Comparison of ENCODE assay signal across 8 mouse cellular contexts in the genomic region with DNA sequence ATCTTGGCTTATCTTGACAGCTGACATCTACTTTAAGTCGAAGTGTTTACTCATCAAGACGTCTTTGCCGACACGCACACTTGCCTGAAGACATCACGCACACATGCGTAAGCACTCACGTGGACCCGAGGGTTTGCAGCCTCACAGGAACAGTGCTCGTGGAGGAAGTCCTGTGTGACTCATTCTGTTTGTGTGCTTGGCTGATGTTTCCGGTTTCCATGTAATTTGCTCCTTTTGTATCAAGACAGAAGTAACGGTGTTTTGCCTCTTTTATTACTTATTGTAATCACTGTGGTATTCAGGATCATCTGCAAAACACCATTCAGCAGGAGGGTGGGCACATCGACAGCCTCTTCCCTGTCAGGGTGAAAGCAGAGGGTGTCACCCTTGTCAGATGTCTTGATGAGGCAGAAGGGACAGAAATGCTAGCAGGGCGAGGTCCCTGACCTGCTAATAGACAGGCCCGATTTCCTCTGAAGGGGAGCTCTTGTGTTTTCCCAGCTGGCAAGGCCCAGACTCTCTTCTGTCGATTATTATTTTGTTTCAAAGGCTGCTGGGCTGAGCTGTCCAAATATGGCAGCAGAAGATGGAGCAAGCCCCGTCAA.
DNase-seq lines count a peak whose midpoint lies in the region; ATAC-seq and TF ChIP-seq lines count a peak whose summit lies in the region.

No protein-coding gene starts in this region.

- no peaks in the 10 kb centered on the region for H3K79me2 ChIP-seq in heart, adult 2 months (replicated peaks; ENCODE audit: control insufficient read depth, insufficient read depth, low read length)

- TF ChIP-seq EP300 in heart, adult 2 months (IDR thresholded peaks at IDR 0.05; ENCODE audit: insufficient read depth, low read depth, low read length), result peak; percentile 92; the same call in 1 of the 2 replicates
- 0 out of 2 replicates have a peak, but pooled peaks have one; percentile 54 for TF ChIP-seq EP300 in lung, postnatal 0 days (IDR thresholded peaks at IDR 0.05)

- no peaks in the 10 kb centered on the region for H3K36me3 ChIP-seq in heart, adult 2 months (ENCODE audit: control insufficient read depth, insufficient read depth, low read length)
- H3K36me3 ChIP-seq in intestine, embryonic 14.5 days (ENCODE audit: control insufficient read depth, insufficient read depth, low read length), result no peaks in the 10 kb centered on the region
- no peaks in the 10 kb centered on the region for H3K36me3 ChIP-seq in lung, postnatal 0 days (ENCODE audit: insufficient read depth, low read length)

- TF ChIP-seq POLR2A in heart, adult 2 months (IDR thresholded peaks at IDR 0.05; ENCODE audit: insufficient read depth, low read depth, low read length), result 0 out of 2 replicates have a peak, but pooled peaks have one; percentile 38

- H3K27ac ChIP-seq in heart, adult 2 months, result peak overlapping the region; percentile 91
- H3K27ac ChIP-seq in intestine, embryonic 14.5 days (ENCODE audit: low read depth), result peak overlapping the region; percentile 60; the same call in 1 of the 2 replicates
- peak overlapping the region; percentile 92 for H3K27ac ChIP-seq in lung, postnatal 0 days (ENCODE audit: low read length)

- peaks cover 23% of the 10 kb centered on the region for H3K4me1 ChIP-seq in heart, adult 2 months (ENCODE audit: control insufficient read depth, insufficient read depth, low read length)
- peaks cover 14% of the 10 kb centered on the region for H3K4me1 ChIP-seq in intestine, embryonic 14.5 days (replicated peaks; ENCODE audit: control insufficient read depth, insufficient read depth, low read length)
- H3K4me1 ChIP-seq in lung, postnatal 0 days (ENCODE audit: insufficient read depth, low read depth, low read length), result peaks cover 5% of the 10 kb centered on the region; the same call in 1 of the 2 replicates

- H3K9ac ChIP-seq in heart, adult 2 months (ENCODE audit: low read depth, low read length), result no peak overlapping the region
- no peak overlapping the region for H3K9ac ChIP-seq in intestine, embryonic 14.5 days (ENCODE audit: low read length)
- H3K9ac ChIP-seq in lung, postnatal 0 days (replicated peaks; ENCODE audit: low read depth), result no peak overlapping the region

- peaks cover 4% of the 10 kb centered on the region; the same call in 1 of the 2 replicates for H3K9me3 ChIP-seq in intestine, embryonic 14.5 days (ENCODE audit: control insufficient read depth, low read length)
- no peaks in the 10 kb centered on the region for H3K9me3 ChIP-seq in lung, postnatal 0 days (ENCODE audit: low read length)

- WGBS in heart, adult 2 months, result 21% methylated on average over 16 of the region's 16 CpGs
- WGBS in intestine, embryonic 14.5 days, result 49% methylated on average over 16 of the region's 16 CpGs
- WGBS in lung, postnatal 0 days, result 15% methylated on average over 16 of the region's 16 CpGs

- no peak for TF ChIP-seq CTCF in heart, adult 2 months (IDR thresholded peaks at IDR 0.05)
- TF ChIP-seq CTCF in lung, postnatal 0 days (IDR thresholded peaks at IDR 0.05), result no peak

- H3K4me2 ChIP-seq in intestine, embryonic 14.5 days (ENCODE audit: low read length), result no peak overlapping the region
- H3K4me2 ChIP-seq in lung, postnatal 0 days (replicated peaks; ENCODE audit: low read depth, low read length), result no peak overlapping the region

- no peak overlapping the region for H3K4me3 ChIP-seq in heart, adult 2 months
- no peak overlapping the region for H3K4me3 ChIP-seq in intestine, embryonic 14.5 days (ENCODE audit: low read depth, low read length)
- no peak overlapping the region for H3K4me3 ChIP-seq in lung, postnatal 0 days (ENCODE audit: low read depth, low read length)

- peak; percentile 30 for DNase-seq in layer of hippocampus, adult 11-12 months (ENCODE audit: low spot score)
- no peak for DNase-seq in layer of hippocampus, postnatal 10 days (ENCODE audit: low spot score in 2 of 2)
- DNase-seq in MN1 (ENCODE audit: low spot score), result peak; percentile 69
- DNase-seq in heart, adult 2 months, result peak; percentile 56 to 74
- DNase-seq in intestine, embryonic 14.5 days (ENCODE audit: low spot score), result no peak
- peak; percentile 81 for DNase-seq in lung, postnatal 0 days (ENCODE audit: low spot score)
- DNase-seq in thymus, postnatal 14 days, result peak; percentile 20
- no peak for DNase-seq in retina, embryonic 14.5 days (ENCODE audit: low spot score)

- no peaks in the 10 kb centered on the region for H3K27me3 ChIP-seq in heart, adult 2 months (ENCODE audit: control insufficient read depth, insufficient read depth, low read length)
- H3K27me3 ChIP-seq in intestine, embryonic 14.5 days (replicated peaks; ENCODE audit: control insufficient read depth, insufficient read depth, low read length), result no peaks in the 10 kb centered on the region
- no peaks in the 10 kb centered on the region for H3K27me3 ChIP-seq in lung, postnatal 0 days (replicated peaks; ENCODE audit: insufficient read depth, low read length)

- intact Hi-C loops in heart, adult 2 months (cut with DNase I), result no loop called here

- ATAC-seq in intestine, embryonic 14.5 days (replicated peaks; ENCODE audit: low FRiP score, low TSS enrichment, low read depth), result no peak; the same call in 1 of the 2 replicates
- ATAC-seq in lung, postnatal 0 days, result peak; percentile 85

Comparison
In these comparisons a context has a peak if more than half of its experiments do, and no peak if none do; other contexts are left out.
1. DNase-seq: peak in layer of hippocampus, adult 11-12 months (single experiment), MN1 (single experiment), heart, adult 2 months (2 of 2), lung, postnatal 0 days (single experiment) and thymus, postnatal 14 days (single experiment); none in layer of hippocampus, postnatal 10 days (0 of 2), intestine, embryonic 14.5 days (single experiment) and retina, embryonic 14.5 days (single experiment).
2. Peak in every context shown above with its lines, with median percentiles within 50 percentile points of each other: H3K27ac ChIP-seq.